Mouse (Mus musculus): ENCODE data around the gene Npy1r. TPM values are rescaled to one million over a fixed set of nuclear protein-coding genes. Genes with fewer than 3 reads are reported as not detected.

Gene Npy1r
- polyA plus RNA-seq (2015; fragmentation: Nextera tagmentation; extraction: Ambion mirVana), result 11.0 and 12.8 TPM in 2 replicates

DNA sequence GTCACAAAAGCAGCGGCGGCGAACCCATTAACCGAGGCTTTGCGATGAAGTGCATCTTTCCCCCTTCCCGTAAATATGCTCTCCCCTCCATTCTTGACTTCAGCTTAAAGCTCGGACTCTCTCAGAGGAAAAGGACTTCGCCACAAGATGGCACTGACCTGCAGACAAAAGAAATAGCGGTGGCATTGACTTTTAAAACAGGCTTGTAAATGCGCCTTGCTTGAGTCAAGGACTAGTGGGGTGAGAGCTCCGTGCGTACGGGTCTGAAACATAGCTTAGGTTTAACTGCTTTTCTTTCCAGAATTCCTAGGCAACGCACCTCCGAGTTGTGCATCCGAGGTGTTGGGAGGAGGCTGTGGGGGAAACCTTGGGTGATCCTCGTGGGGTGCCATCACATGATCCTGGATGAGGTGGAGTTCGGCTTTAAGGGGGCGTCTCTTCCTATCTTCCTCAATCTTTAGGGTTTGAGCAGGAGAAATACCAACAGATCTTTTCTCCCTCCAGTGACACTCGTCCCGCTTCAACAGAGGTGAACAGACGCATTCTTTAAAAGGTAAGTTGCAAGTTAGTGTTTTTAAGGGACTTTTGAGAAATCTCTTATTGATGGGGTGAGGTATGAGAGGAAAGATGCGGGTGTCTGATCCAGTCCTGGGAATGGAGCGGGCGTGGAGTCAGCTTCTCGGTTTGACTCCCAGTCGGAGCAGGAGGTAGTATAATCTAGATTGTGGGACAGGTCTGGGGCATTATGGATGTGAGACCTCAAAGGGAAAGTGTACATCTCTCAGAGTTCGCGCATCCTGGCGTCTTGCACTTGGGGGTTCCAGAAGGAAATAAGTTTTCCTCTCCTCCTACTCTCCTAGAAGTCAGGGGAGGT is at the start of gene Npy1r:
Gene Npy1r (plus strand): TSS at position 223 of the 874 bp plus-strand sequence.
- 0 out of 2 replicates have a peak within 1 kb of the TSS, but pooled peaks have one; percentile 28 for H3K27ac ChIP-seq (replicated peaks)
- no peaks in the 10 kb centered on the region for H3K9me3 ChIP-seq
- H3K4me1 ChIP-seq (replicated peaks), result peaks cover 15% of the 10 kb centered on the region
- peaks cover 21% of the 10 kb centered on the region for H3K27me3 ChIP-seq
- WGBS, result 1% methylated on average over 30 of the region's 30 CpGs
- peak within 1 kb of the TSS; percentile 49 for H3K4me3 ChIP-seq
- peak within 1 kb of the TSS; percentile 79 for H3K4me2 ChIP-seq
- peak; percentile 85 for ATAC-seq (ENCODE audit: low read depth)
- H3K36me3 ChIP-seq, result no peaks in the 10 kb centered on the region
- peak within 1 kb of the TSS; percentile 65 for H3K9ac ChIP-seq

DNA sequence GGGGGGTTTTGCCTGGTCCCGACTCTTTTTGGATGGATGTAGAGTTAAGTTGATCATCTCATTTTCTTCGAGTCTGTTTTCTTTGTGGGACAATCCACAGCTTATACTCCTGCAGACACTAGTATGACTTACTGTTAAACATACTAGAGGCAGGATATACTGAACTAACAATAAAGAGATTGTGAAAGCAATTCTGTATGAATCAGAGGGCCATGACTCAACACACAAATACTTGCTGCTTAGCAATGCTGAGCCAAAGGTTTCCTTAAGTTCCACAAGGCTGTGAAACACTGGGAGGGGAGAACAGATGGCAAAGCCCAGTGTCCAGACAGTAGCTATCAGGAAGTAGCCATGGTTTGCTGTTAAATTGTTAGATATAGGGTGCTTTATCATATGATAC is 15.7 kb upstream of the Npy1r start:
- H3K4me1 ChIP-seq (replicated peaks), result no peaks in the 10 kb centered on the region
- no peak overlapping the region for H3K4me3 ChIP-seq
- no peak overlapping the region for H3K9ac ChIP-seq
- WGBS, result 79% methylated on average over 2 of the region's 2 CpGs
- no peaks in the 10 kb centered on the region for H3K36me3 ChIP-seq
- H3K9me3 ChIP-seq, result no peaks in the 10 kb centered on the region
- no peak overlapping the region for H3K27ac ChIP-seq (replicated peaks)
- H3K27me3 ChIP-seq, result peaks cover 3% of the 10 kb centered on the region; the same call in 1 of the 2 replicates
- no peak for ATAC-seq (ENCODE audit: low read depth)
- no peak overlapping the region for H3K4me2 ChIP-seq

DNA sequence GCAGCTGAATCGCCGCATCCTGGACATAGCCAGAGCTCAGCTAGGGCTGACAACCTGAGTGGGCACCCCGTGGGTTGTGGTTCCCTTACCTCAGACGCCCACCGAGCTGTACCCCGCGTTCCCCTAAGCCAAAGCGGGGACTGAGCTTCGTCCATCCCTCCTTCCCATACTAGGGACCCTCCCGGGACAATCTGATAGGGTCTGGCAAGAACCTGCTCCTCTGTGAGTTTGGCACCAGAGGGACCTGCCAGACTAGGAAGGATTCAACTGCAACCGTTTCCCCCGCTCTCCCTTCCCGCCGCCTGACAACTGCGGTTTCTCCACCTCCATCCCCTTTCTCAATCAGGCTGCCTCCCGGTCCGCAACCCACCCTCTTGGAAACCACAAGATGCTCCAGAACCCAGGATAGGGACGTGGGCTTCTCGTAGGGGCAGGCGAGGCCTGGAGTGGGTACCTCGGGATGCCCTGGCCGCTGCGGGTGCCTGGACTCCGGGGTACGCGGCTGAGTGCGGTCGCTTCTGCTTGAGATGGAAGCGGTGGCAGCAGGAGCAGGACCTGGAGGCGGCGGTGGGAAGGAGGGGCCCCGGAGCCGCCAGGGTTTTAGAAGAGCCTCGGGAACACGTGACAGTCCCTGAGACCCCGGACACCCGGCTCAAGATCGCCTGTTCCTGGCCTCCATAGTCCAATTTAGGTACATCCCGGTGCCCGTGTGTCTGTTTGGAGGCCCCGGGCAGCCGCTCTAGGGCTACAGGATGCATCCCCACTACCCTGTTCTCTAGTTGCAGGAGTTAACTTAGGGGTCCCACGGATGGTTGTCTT is 9.3 kb upstream of the Npy1r start, which contains the start of gene Npy5r:
Gene Npy5r (minus strand): TSS at position 618 of the 819 bp plus-strand sequence.
- H3K4me1 ChIP-seq (replicated peaks), result peaks cover 21% of the 10 kb centered on the region
- ATAC-seq (ENCODE audit: low read depth), result peak; percentile 71
- peak within 1 kb of the TSS; percentile 11; the same call in 1 of the 2 replicates for H3K27ac ChIP-seq (replicated peaks)
- whole genome bisulfite sequencing, result 2% methylated on average over 43 of the region's 43 CpGs
- H3K36me3 ChIP-seq, result no peaks in the 10 kb centered on the region
- no peaks in the 10 kb centered on the region for H3K9me3 ChIP-seq
- H3K27me3 ChIP-seq, result peaks cover 8% of the 10 kb centered on the region
- H3K4me3 ChIP-seq, result peak within 1 kb of the TSS; percentile 47
- H3K9ac ChIP-seq, result peak within 1 kb of the TSS; percentile 78
- H3K4me2 ChIP-seq, result peak within 1 kb of the TSS; percentile 70

DNA sequence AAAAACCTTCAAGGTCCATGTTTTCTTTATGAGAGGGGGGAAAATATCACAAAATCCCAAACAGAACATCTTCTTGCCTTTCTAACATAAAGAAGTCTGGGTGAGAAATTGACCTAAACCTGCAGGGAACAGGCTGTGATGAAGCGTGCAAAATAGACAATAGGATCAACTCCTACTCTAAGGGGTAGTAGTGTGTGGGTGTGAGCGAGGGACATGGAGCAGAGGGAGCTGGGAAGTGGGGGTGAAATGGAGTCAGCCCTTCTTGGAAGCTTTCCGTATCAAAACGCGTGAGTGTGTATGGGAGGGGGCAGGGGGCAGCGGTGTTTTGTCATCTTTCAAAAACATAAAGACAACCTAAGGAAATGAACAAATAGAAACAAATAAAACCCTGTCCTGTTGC is 8.6 kb upstream of the Npy1r start:
- Histone ChIP-seq H3K9me3 (no peaks in the 10 kb centered on the region), H3K36me3 (no peaks in the 10 kb centered on the region), H3K9ac (peak overlapping the region; percentile 78; the same call in 1 of the 2 replicates), H3K4me3 (peak overlapping the region; percentile 47), H3K27ac (replicated peaks) (no peak overlapping the region), H3K27me3 (peaks cover 8% of the 10 kb centered on the region), H3K4me2 (peak overlapping the region; percentile 70), H3K4me1 (replicated peaks) (peaks cover 21% of the 10 kb centered on the region)
- WGBS, result 50% methylated on average over 6 of the region's 6 CpGs
- ATAC-seq (ENCODE audit: low read depth), result 0 out of 2 replicates have a peak, but pooled peaks have one; percentile 34

DNA sequence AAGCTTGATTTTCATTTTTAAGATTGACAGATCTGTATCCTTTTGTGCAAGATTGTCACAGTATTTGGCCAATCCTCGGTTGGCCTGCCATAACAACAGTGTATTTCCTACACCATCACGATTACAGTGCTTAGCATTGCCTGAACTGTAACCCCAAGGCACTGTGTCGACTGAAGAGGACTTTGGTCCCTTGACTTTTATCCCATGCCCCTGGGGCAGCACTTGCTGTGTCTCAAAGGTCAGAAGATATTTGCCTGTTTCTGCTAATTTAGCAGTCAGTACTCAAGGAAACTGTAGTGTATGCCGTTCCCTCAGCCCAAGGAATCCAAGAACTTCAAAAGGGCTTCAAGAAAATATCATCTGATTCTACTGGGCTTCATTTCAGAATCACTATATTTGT is 8.2 kb upstream of the Npy1r start:
- no peak for ATAC-seq (ENCODE audit: low read depth)
- Histone ChIP-seq H3K27ac (replicated peaks) (no peak overlapping the region), H3K9me3 (no peaks in the 10 kb centered on the region), H3K9ac (no peak overlapping the region), H3K4me2 (peak overlapping the region; percentile 70), H3K4me3 (no peak overlapping the region), H3K4me1 (replicated peaks) (peaks cover 21% of the 10 kb centered on the region), H3K27me3 (peaks cover 8% of the 10 kb centered on the region), H3K36me3 (no peaks in the 10 kb centered on the region)
- WGBS, result 54% methylated on average over 4 of the region's 4 CpGs

DNA sequence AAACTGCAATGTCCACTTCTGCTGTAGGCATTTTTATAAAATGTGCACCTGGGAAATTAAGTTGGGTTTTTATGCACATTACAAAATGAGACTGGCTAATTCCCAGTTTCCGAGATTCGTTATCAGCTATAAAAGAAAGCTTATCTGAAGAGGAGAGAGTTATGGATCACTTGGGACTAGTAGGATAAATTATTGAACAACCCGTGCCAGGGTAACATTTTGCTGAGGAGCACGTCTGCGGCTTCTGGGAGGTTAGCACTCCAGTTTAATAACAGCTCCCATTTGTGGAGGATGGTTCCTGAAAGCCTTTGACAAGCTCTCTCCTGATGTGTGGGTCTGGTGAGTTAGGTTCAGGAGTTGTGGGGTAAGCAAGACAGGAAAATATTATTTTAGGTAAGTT is 6.6 kb upstream of the Npy1r start:
- H3K9ac ChIP-seq, result no peak overlapping the region
- H3K4me1 ChIP-seq (replicated peaks), result peaks cover 21% of the 10 kb centered on the region
- 41% methylated on average over 5 of the region's 5 CpGs for WGBS
- H3K4me2 ChIP-seq, result no peak overlapping the region
- peaks cover 8% of the 10 kb centered on the region for H3K27me3 ChIP-seq
- no peaks in the 10 kb centered on the region for H3K9me3 ChIP-seq
- no peak overlapping the region for H3K4me3 ChIP-seq
- no peaks in the 10 kb centered on the region for H3K36me3 ChIP-seq
- no peak overlapping the region for H3K27ac ChIP-seq (replicated peaks)
- peak; percentile 76 for ATAC-seq (ENCODE audit: low read depth)

DNA sequence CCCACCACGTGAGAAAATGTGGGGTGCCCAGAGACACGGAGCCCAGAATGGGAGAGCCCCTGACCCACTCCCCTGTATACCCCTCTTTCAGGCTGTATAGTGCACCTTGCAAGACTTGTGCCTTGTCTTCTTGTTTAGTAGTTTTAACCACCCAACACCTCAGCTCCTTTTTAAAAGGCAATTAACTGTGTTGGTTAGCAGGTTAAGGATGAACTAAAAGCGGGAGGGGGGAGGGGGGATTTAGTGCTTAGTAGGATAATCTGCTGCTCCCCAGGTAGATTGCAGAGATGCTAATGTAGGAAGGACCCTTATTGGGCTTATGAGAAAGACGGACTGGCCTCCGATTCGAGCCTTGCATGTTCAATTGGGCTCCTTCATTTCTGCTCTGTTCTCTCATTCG is 1.0 kb downstream of the Npy1r start:
- no peaks in the 10 kb centered on the region for H3K36me3 ChIP-seq
- peak; percentile 38; the same call in 1 of the 2 replicates for ATAC-seq (ENCODE audit: low read depth)
- H3K9ac ChIP-seq, result peak overlapping the region; percentile 65
- peaks cover 15% of the 10 kb centered on the region for H3K4me1 ChIP-seq (replicated peaks)
- peak overlapping the region; percentile 79 for H3K4me2 ChIP-seq
- peaks cover 21% of the 10 kb centered on the region for H3K27me3 ChIP-seq
- H3K9me3 ChIP-seq, result no peaks in the 10 kb centered on the region
- H3K27ac ChIP-seq (replicated peaks), result no peak overlapping the region
- peak overlapping the region; percentile 49 for H3K4me3 ChIP-seq
- 3% methylated on average over 7 of the region's 7 CpGs for WGBS

DNA sequence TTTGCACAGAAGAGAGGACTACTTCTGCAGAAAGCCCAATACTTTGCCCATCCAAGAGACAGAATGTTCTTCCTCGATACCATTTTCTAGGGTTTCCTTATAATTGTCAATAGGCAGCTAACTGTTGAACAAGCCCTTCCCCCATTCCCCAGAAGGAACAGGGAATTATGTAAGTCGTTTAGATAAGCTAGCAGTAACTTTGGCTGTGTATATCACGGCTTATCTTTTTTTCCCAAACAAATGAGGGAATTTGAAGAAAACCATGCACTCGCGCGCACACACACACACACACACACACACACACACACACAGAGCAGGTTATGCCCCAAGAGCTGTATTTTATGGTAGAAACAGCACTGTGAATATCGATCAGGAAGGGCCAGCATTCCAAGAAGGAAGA is 1.8 kb downstream of the Npy1r start:
- Histone ChIP-seq H3K9me3 (no peaks in the 10 kb centered on the region), H3K4me1 (replicated peaks) (peaks cover 15% of the 10 kb centered on the region), H3K27me3 (peaks cover 21% of the 10 kb centered on the region), H3K4me3 (peak overlapping the region; percentile 49), H3K27ac (replicated peaks) (no peak overlapping the region), H3K4me2 (peak overlapping the region; percentile 79), H3K9ac (no peak overlapping the region), H3K36me3 (no peaks in the 10 kb centered on the region)
- ATAC-seq (ENCODE audit: low read depth), result no peak
- WGBS, result 67% methylated on average over 7 of the region's 7 CpGs

DNA sequence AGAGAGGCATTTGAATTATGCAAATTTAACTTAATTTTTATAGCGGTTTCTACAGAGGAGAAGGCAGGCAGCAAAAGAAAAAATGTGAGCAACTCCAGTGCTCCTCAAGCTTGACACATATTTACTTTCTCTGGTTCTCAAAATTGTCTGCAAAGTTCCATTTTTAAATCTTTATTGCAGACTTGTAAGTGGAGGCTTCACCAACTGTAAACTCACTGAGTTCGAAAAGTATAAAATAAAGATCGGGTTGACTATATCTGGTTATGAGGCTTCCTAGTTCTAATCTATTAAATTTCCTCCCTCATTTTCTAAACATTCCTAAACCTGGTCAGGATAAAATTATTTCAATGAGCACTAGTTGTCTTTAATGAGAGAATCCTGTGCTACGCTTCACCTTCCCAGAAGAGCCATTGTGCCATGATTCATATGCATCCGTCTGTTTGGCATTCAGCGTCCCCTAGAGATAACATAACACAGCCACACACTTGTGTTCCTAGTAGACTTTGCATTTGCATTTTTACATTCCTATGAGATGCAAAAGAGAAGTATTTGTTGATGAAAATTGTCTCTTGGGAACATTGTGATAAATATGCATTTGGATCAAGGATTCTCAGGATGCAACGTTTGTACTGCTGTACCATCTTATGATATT is 17.5 kb downstream of the Npy1r start:
- H3K4me1 ChIP-seq (replicated peaks), result no peaks in the 10 kb centered on the region
- no peak overlapping the region for H3K4me3 ChIP-seq
- no peak for ATAC-seq (ENCODE audit: low read depth)
- no peak overlapping the region for H3K9ac ChIP-seq
- WGBS, result 76% methylated on average over 7 of the region's 7 CpGs
- H3K27ac ChIP-seq (replicated peaks), result no peak overlapping the region
- H3K4me2 ChIP-seq, result no peak overlapping the region
- no peaks in the 10 kb centered on the region for H3K36me3 ChIP-seq
- no peaks in the 10 kb centered on the region for H3K9me3 ChIP-seq
- no peaks in the 10 kb centered on the region for H3K27me3 ChIP-seq

DNA sequence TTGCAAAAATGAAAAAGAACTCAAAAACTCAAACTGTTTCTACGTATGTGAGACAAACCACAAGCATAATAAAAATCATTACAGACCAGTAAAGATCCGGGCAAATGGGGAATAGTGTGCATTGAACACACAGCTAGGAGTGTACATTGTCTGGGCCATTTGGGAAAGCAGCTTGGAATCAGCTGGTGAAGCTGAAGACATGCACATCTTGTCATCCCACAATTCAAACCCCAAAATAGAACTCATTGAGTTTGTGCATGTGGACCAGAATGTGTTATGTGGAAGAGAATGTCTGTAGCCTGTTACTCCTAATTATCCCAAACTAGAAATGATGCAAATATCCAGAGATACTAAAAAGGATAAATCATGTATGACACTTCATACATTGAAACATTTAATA is 25.8 kb downstream of the Npy1r start:
- H3K9ac ChIP-seq, result no peak overlapping the region
- no peak for ATAC-seq (ENCODE audit: low read depth)
- no peak overlapping the region for H3K27ac ChIP-seq (replicated peaks)
- 86% methylated on average over 2 of the region's 2 CpGs for WGBS
- no peak overlapping the region for H3K4me2 ChIP-seq
- H3K4me1 ChIP-seq (replicated peaks), result no peaks in the 10 kb centered on the region
- H3K9me3 ChIP-seq, result no peaks in the 10 kb centered on the region
- H3K27me3 ChIP-seq, result no peaks in the 10 kb centered on the region
- H3K4me3 ChIP-seq, result no peak overlapping the region
- H3K36me3 ChIP-seq, result no peaks in the 10 kb centered on the region

DNA sequence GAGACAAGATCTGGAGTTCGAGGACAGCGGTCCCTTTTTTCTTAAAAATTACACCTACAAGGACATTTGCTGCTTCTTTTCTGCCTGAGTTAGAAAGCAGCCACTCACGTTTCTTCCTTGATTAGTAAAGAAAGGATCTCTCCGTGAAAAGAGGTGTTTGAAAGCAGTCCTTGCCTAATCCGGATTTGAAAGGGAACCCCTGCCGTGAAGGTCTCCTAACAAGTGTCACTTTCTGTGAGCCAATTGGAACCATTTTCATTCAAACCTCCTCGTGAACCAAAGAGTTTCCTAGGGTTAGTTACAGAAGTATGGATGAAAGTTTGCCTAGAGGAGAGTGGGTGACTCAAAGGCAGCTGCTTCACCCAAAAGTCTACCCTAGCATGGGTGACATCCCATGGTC is 32.5 kb downstream of the Npy1r start:
- Histone ChIP-seq H3K27ac (replicated peaks) (no peak overlapping the region), H3K36me3 (no peaks in the 10 kb centered on the region), H3K4me3 (no peak overlapping the region), H3K9me3 (no peaks in the 10 kb centered on the region), H3K4me2 (no peak overlapping the region), H3K9ac (no peak overlapping the region), H3K27me3 (no peaks in the 10 kb centered on the region), H3K4me1 (replicated peaks) (no peaks in the 10 kb centered on the region)
- no peak for ATAC-seq (ENCODE audit: low read depth)
- 37% methylated on average over 7 of the region's 7 CpGs for WGBS

Measured in neural tube, embryonic 13.5 days (tissue).